Comparison of ENCODE assay signal across 9 mouse cellular contexts in the genomic region with DNA sequence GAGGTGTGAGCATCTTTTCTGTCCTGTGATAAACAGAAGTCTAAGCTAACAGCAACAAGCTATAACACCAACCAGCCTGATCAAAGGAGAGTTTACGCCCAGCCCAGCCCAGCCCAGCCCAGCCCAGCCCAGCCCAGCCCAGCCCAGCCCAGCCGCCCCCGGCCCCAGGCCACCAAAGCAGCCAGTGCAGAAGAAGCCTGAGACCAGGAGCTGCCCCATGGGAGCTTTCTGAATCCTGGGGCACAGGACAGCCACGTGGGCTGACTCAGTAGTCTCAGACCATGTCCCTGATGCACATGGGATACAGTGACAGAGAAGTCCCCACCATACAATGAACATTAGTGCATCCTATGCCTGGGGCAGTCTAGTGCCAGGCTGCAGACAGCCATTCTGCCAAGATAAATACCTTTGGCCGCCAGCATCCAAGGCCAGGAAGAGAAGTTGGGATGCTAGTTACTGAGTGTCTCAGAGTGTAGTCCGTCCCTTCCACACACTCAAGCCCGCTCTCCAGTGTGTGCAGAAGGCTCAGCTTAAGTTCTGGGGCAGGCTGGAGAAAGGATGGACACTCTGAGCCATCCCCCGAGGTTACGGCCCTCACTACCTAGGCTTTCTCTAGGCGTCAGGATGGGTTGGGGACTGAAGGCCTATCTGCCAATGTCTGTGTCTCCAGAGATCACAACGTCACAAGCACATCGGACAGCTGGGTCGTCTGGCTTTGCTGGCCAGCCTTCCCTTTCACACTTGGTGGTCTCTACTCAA. TPM values are rescaled to one million over a fixed set of nuclear protein-coding genes. Genes with fewer than 3 reads are reported as not detected.
DNase-seq lines count a peak whose midpoint lies in the region; ATAC-seq and TF ChIP-seq lines count a peak whose summit lies in the region.
"Had no signal": no experiment of that assay in that cellular context is flagged by ENCODE, and none has a peak within 500 bp of the region (broad histone marks: within the 10 kb centered on the region; RNA-seq: fewer than 3 reads in every experiment).

No protein-coding gene starts in this region.

- H3K9me3 ChIP-seq in liver, postnatal 0 days (ENCODE audit: low read length) = no peaks in the 10 kb centered on the region
- no peaks in the 10 kb centered on the region for H3K9me3 ChIP-seq in liver, embryonic 12.5 days (replicated peaks)
- no peaks in the 10 kb centered on the region for H3K9me3 ChIP-seq in forebrain, embryonic 16.5 days (ENCODE audit: control insufficient read depth, low read length)
- no peaks in the 10 kb centered on the region for H3K9me3 ChIP-seq in midbrain, embryonic 14.5 days (ENCODE audit: control insufficient read depth, low read length)

- no peak for TF ChIP-seq CTCF in liver, postnatal 0 days (IDR thresholded peaks at IDR 0.05; ENCODE audit: low read depth)

- ATAC-seq in liver, postnatal 0 days = no peak
- ATAC-seq in liver, embryonic 12.5 days = no peak
- ATAC-seq in forebrain, embryonic 16.5 days = peak; percentile 21; the same call in 1 of the 2 replicates
- ATAC-seq in midbrain, embryonic 14.5 days (ENCODE audit: low FRiP score, low TSS enrichment) = peak; percentile 24; the same call in 1 of the 2 replicates
- no peak for ATAC-seq in erythroid progenitor cell, adult 5-6 weeks (replicated peaks; ENCODE audit: low FRiP score, poor library complexity, severe bottlenecking)

- H3K4me2 ChIP-seq in liver, postnatal 0 days (ENCODE audit: low read depth, low read length) = no peak overlapping the region
- no peak overlapping the region for H3K4me2 ChIP-seq in liver, embryonic 12.5 days
- no peak overlapping the region for H3K4me2 ChIP-seq in forebrain, embryonic 16.5 days (ENCODE audit: low read length)
- no peak overlapping the region for H3K4me2 ChIP-seq in midbrain, embryonic 14.5 days (ENCODE audit: low read length)

- no peak for TF ChIP-seq EP300 in liver, postnatal 0 days (IDR thresholded peaks at IDR 0.05; ENCODE audit: low read depth)

- H3K27ac ChIP-seq in liver, postnatal 0 days (ENCODE audit: low read depth) = no peak overlapping the region
- no peak overlapping the region for H3K27ac ChIP-seq in liver, embryonic 12.5 days
- H3K27ac ChIP-seq in forebrain, embryonic 16.5 days (ENCODE audit: low read length) = peak overlapping the region; percentile 87
- peak overlapping the region; percentile 85 for H3K27ac ChIP-seq in midbrain, embryonic 14.5 days (replicated peaks; ENCODE audit: low read depth, low read length)
- H3K27ac ChIP-seq: liver, embryonic 14.5 days had no signal

- 71% methylated on average over 13 of the region's 13 CpGs for WGBS in liver, postnatal 0 days (ENCODE audit: insufficient replicate concordance)
- 59% methylated on average over 13 of the region's 13 CpGs for WGBS in liver, embryonic 12.5 days (ENCODE audit: insufficient replicate concordance)
- WGBS in forebrain, embryonic 16.5 days = 40% methylated on average over 13 of the region's 13 CpGs
- 31% methylated on average over 13 of the region's 13 CpGs for WGBS in midbrain, embryonic 14.5 days

- no peak overlapping the region for H3K4me3 ChIP-seq in liver, postnatal 0 days (ENCODE audit: low read depth, low read length)
- H3K4me3 ChIP-seq in liver, embryonic 12.5 days = no peak overlapping the region
- no peak overlapping the region for H3K4me3 ChIP-seq in forebrain, embryonic 16.5 days (replicated peaks; ENCODE audit: low read length)
- H3K4me3 ChIP-seq in midbrain, embryonic 14.5 days (replicated peaks; ENCODE audit: low read depth, low read length) = no peak overlapping the region

- H3K9ac ChIP-seq in liver, postnatal 0 days (replicated peaks) = no peak overlapping the region
- H3K9ac ChIP-seq in liver, embryonic 12.5 days = no peak overlapping the region
- H3K9ac ChIP-seq in forebrain, embryonic 16.5 days (replicated peaks; ENCODE audit: low read depth, low read length) = no peak overlapping the region
- H3K9ac ChIP-seq in midbrain, embryonic 14.5 days (replicated peaks; ENCODE audit: low read length) = no peak overlapping the region
- H3K9ac ChIP-seq: liver, embryonic 14.5 days had no signal

- no peaks in the 10 kb centered on the region for H3K27me3 ChIP-seq in liver, postnatal 0 days (ENCODE audit: insufficient read depth, low read length)
- peaks cover 5% of the 10 kb centered on the region; the same call in 1 of the 2 replicates for H3K27me3 ChIP-seq in liver, embryonic 12.5 days (replicated peaks)
- H3K27me3 ChIP-seq in forebrain, embryonic 16.5 days (replicated peaks; ENCODE audit: control insufficient read depth, insufficient read depth, low read length) = no peaks in the 10 kb centered on the region
- H3K27me3 ChIP-seq in midbrain, embryonic 14.5 days (ENCODE audit: control insufficient read depth, insufficient read depth, low read length) = no peaks in the 10 kb centered on the region

- no peaks in the 10 kb centered on the region for H3K4me1 ChIP-seq in liver, postnatal 0 days (ENCODE audit: insufficient read depth)
- peaks cover 9% of the 10 kb centered on the region; the same call in 1 of the 2 replicates for H3K4me1 ChIP-seq in liver, embryonic 12.5 days
- H3K4me1 ChIP-seq in forebrain, embryonic 16.5 days (replicated peaks; ENCODE audit: control insufficient read depth, insufficient read depth, low read length) = peaks cover 19% of the 10 kb centered on the region
- H3K4me1 ChIP-seq in midbrain, embryonic 14.5 days (ENCODE audit: control insufficient read depth, insufficient read depth, low read length) = peaks cover 12% of the 10 kb centered on the region; the same call in 1 of the 2 replicates

- peak; percentile 11 for DNase-seq in liver, postnatal 0 days
- peak; percentile 47 for DNase-seq in midbrain, embryonic 14.5 days
- DNase-seq in layer of hippocampus, postnatal 25 days (ENCODE audit: extremely low spot score in 1 of 2, low spot score in 1 of 2) = no peak
- DNase-seq in spleen, postnatal 36 days (ENCODE audit: low spot score in 2 of 2) = no peak
- DNase-seq: kidney, adult 9 months had no signal

- no peaks in the 10 kb centered on the region for H3K36me3 ChIP-seq in liver, postnatal 0 days (replicated peaks; ENCODE audit: insufficient read depth, low read length)
- H3K36me3 ChIP-seq in liver, embryonic 12.5 days = no peaks in the 10 kb centered on the region
- H3K36me3 ChIP-seq in forebrain, embryonic 16.5 days (ENCODE audit: control insufficient read depth, insufficient read depth) = no peaks in the 10 kb centered on the region
- H3K36me3 ChIP-seq in midbrain, embryonic 14.5 days (ENCODE audit: control insufficient read depth, insufficient read depth, low read length) = no peaks in the 10 kb centered on the region

RNA-seq across cellular contexts. Expression of gene Rftn1, which starts 45.6 kb away (rescaled TPM):
- polyA plus RNA-seq in liver, postnatal 0 days (2015; fragmentation: Nextera tagmentation; extraction: Ambion mirVana) = 5.0 and 6.0 TPM in 2 replicates
- polyA plus RNA-seq in liver, embryonic 12.5 days (2016; fragmentation: Nextera tagmentation; extraction: Ambion mirVana) = 9.8 and 11.0 TPM in 2 replicates
- polyA plus RNA-seq in forebrain, embryonic 16.5 days (2015; fragmentation: Nextera tagmentation; extraction: Ambion mirVana) = 17.8 and 24.6 TPM in 2 replicates
- polyA plus RNA-seq in midbrain, embryonic 14.5 days (2014; fragmentation: Nextera tagmentation; extraction: Ambion mirVana) = 12.8 and 13.6 TPM in 2 replicates
- 10 to 100 TPM; 14.2 to 14.7 TPM for total RNA-seq in layer of hippocampus, postnatal 25 days (2021)
- total RNA-seq in erythroid progenitor cell, adult 5-6 weeks (2015; ENCODE audit: low replicate concordance) = 2.9 and 4.6 TPM in 2 replicates
- 3.6 and 5.4 TPM in 2 replicates for total RNA-seq in erythroid progenitor cell, adult 5-6 weeks (2017; ENCODE audit: low replicate concordance)

RNA-seq across cellular contexts. Expression of gene Dazl, which starts 57.3 kb away (rescaled TPM):
- polyA plus RNA-seq in liver, postnatal 0 days (2015; fragmentation: Nextera tagmentation; extraction: Ambion mirVana) = not detected in 2 replicates
- polyA plus RNA-seq in liver, embryonic 12.5 days (2016; fragmentation: Nextera tagmentation; extraction: Ambion mirVana) = 0.07 and 0.30 TPM in 2 replicates
- polyA plus RNA-seq in forebrain, embryonic 16.5 days (2015; fragmentation: Nextera tagmentation; extraction: Ambion mirVana) = 0.58 and 0.60 TPM in 2 replicates
- 0.36 and 0.55 TPM in 2 replicates for polyA plus RNA-seq in midbrain, embryonic 14.5 days (2014; fragmentation: Nextera tagmentation; extraction: Ambion mirVana)
- total RNA-seq in layer of hippocampus, postnatal 25 days (2021) = 1 to 10 TPM; 2.7 to 3.5 TPM
- total RNA-seq in erythroid progenitor cell, adult 5-6 weeks (2015; ENCODE audit: low replicate concordance) = not detected in 2 replicates
- total RNA-seq in erythroid progenitor cell, adult 5-6 weeks (2017; ENCODE audit: low replicate concordance) = not detected in 2 replicates

Comparison
In these comparisons a context has a peak if more than half of its experiments do, and no peak if none do; other contexts are left out.
1. ATAC-seq: peak in forebrain, embryonic 16.5 days (single experiment) and midbrain, embryonic 14.5 days (single experiment); none in liver, postnatal 0 days (single experiment), liver, embryonic 12.5 days (single experiment) and erythroid progenitor cell, adult 5-6 weeks (single experiment).
2. DNase-seq: peak in liver, postnatal 0 days (single experiment) and midbrain, embryonic 14.5 days (single experiment); none in layer of hippocampus, postnatal 25 days (0 of 2) and spleen, postnatal 36 days (0 of 2).
3. H3K27ac ChIP-seq: peak in forebrain, embryonic 16.5 days (single experiment) and midbrain, embryonic 14.5 days (single experiment); none in liver, postnatal 0 days (single experiment) and liver, embryonic 12.5 days (single experiment).